Mouse (Mus musculus) embryonic facial prominence, embryonic 14.5 days (tissue): ENCODE results near the gene Inka2. TPM values are rescaled to one million over a fixed set of nuclear protein-coding genes. Genes with fewer than 3 reads are reported as not detected.

Experiments
- ATAC-seq: fragments of 200-750 bp; cut with Nextera tagmentation; 2 replicates; pipeline ENCODE4 v1.8.0; 2017; ENCODE audit warnings: low read depth, moderate number of reproducible peaks, moderate TSS enrichment
- DNase-seq: peaks from one replicate; pipeline ENCODE4 v3.0.0-alpha.2; 2015; ENCODE audit warnings: low spot score
- H3K27ac ChIP-seq: fragments of 300-500 bp; sonication (generic); replicated peaks from 2 replicates; pipeline ENCODE4 v1.5.1; 2014; ENCODE audit warnings: low read depth, mild to moderate bottlenecking, low read length, moderate library complexity
- H3K27me3 ChIP-seq: fragments of 300-500 bp; sonication (generic); replicated peaks from 2 replicates; pipeline ENCODE4 v1.6.1; 2014; ENCODE audit warnings: low read length; ENCODE audit not compliant: control insufficient read depth, insufficient read depth
- H3K36me3 ChIP-seq: fragments of 300-500 bp; sonication (generic); 2 replicates; pipeline ENCODE4 v1.6.1; 2014; ENCODE audit warnings: low read length, mixed read lengths; ENCODE audit not compliant: control insufficient read depth, insufficient read depth
- H3K4me1 ChIP-seq: fragments of 300-500 bp; sonication (generic); 2 replicates; pipeline ENCODE4 v1.6.1; 2014; ENCODE audit warnings: antibody characterized with exemption, low read length; ENCODE audit not compliant: control insufficient read depth, insufficient read depth
- H3K4me2 ChIP-seq: fragments of 300-500 bp; sonication (generic); 2 replicates; pipeline ENCODE4 v1.6.1; 2014; ENCODE audit warnings: low read depth, mild to moderate bottlenecking, low read length, moderate library complexity, mixed read lengths
- H3K4me3 ChIP-seq: fragments of 300-500 bp; sonication (generic); 2 replicates; pipeline ENCODE4 v1.5.1; 2014; ENCODE audit warnings: low read depth, mild to moderate bottlenecking, low read length
- H3K9ac ChIP-seq: fragments of 300-500 bp; sonication (generic); 2 replicates; pipeline ENCODE4 v1.6.1; 2014; ENCODE audit warnings: low read depth, mild to moderate bottlenecking, low read length, moderate library complexity, mixed read lengths
- H3K9me3 ChIP-seq: fragments of 300-500 bp; sonication (generic); 2 replicates; pipeline ENCODE4 v1.6.1; 2016; ENCODE audit warnings: low read length; ENCODE audit not compliant: control insufficient read depth
- WGBS: fragments of 180-500 bp; shearing (Covaris S2); extraction: QIAGEN DNeasy Blood & Tissue Kit; methylation state at CpG from one replicate; pipeline ENCODE4 v1.1.7; 2014; 5-methylcytosine and 5-hydroxymethylcytosine counted together
- polyA plus RNA-seq: library from polyadenylated mRNA; unstranded; fragments of >200 nt; fragmentation: Nextera tagmentation; extraction: Ambion mirVana; gene quantifications from 2 replicates; pipeline ENCODE4 v1.2.1, GENCODE M21; 2014

Gene Inka2
- polyA plus RNA-seq, 1 experiment from 2014 or later = 2.8 TPM

- Histone ChIP-seq H3K9ac (no peak overlapping the region), H3K9me3 (no peaks in the 10 kb centered on the region), H3K27ac (no peak overlapping the region), H3K36me3 (no peaks in the 10 kb centered on the region), H3K4me2 (no peak overlapping the region), H3K27me3 (no peaks in the 10 kb centered on the region), H3K4me1 (no peaks in the 10 kb centered on the region), H3K4me3 (no peak overlapping the region)
- ATAC-seq (no peak), DNase-seq (no peak)
- 89% methylated on average over 1 of the region's 1 CpGs for WGBS
These were observed 33.6 kb upstream of the Inka2 start for GRCm38 (mm10) chr3:105670801-105671200.

GRCm38 (mm10) chr3:105674595-105675218 is 29.7 kb upstream of the Inka2 start:
- Histone ChIP-seq H3K9me3 (no peaks in the 10 kb centered on the region), H3K27me3 (no peaks in the 10 kb centered on the region), H3K9ac (no peak overlapping the region), H3K36me3 (peaks cover 26% of the 10 kb centered on the region), H3K4me1 (no peaks in the 10 kb centered on the region), H3K27ac (no peak overlapping the region), H3K4me2 (no peak overlapping the region), H3K4me3 (no peak overlapping the region)
- DNase-seq (peak; percentile 93), ATAC-seq (peak; percentile 71)
- 16% methylated on average over 7 of the region's 7 CpGs for WGBS

- 59% methylated on average over 2 of the region's 2 CpGs for WGBS
- Histone ChIP-seq H3K9ac (no peak overlapping the region), H3K27me3 (no peaks in the 10 kb centered on the region), H3K4me1 (no peaks in the 10 kb centered on the region), H3K36me3 (peaks cover 37% of the 10 kb centered on the region), H3K27ac (no peak overlapping the region), H3K9me3 (no peaks in the 10 kb centered on the region), H3K4me2 (no peak overlapping the region), H3K4me3 (no peak overlapping the region)
- DNase-seq (no peak), ATAC-seq (no peak)
These were observed 28.5 kb upstream of the Inka2 start for GRCm38 (mm10) chr3:105675932-105676331.

- no peak for ATAC-seq
- Histone ChIP-seq H3K4me1 (no peaks in the 10 kb centered on the region), H3K9ac (no peak overlapping the region), H3K4me3 (no peak overlapping the region), H3K9me3 (no peaks in the 10 kb centered on the region), H3K27me3 (no peaks in the 10 kb centered on the region), H3K36me3 (peaks cover 68% of the 10 kb centered on the region), H3K4me2 (no peak overlapping the region), H3K27ac (no peak overlapping the region)
- no peak for DNase-seq
- 88% methylated on average over 7 of the region's 7 CpGs for WGBS
These were observed 24.1 kb upstream of the Inka2 start for GRCm38 (mm10) chr3:105680346-105680745.

- Histone ChIP-seq H3K36me3 (peaks cover 26% of the 10 kb centered on the region), H3K4me2 (peak overlapping the region; percentile 83), H3K9me3 (no peaks in the 10 kb centered on the region), H3K4me1 (peaks cover 8% of the 10 kb centered on the region), H3K27me3 (no peaks in the 10 kb centered on the region), H3K9ac (peak overlapping the region; percentile 96), H3K27ac (peak overlapping the region; percentile 77), H3K4me3 (peak overlapping the region; percentile 100)
- no peak for ATAC-seq
- WGBS = 9% methylated on average over 56 of the region's 60 CpGs
- DNase-seq = no peak
These were observed 17.7 kb upstream of the Inka2 start for GRCm38 (mm10) chr3:105686394-105687323.

GRCm38 (mm10) chr3:105687324-105688060 is 16.9 kb upstream of the Inka2 start, which contains the start of gene Ddx20:
TSS of gene Ddx20 (minus strand) at chr3:105687574.
- H3K27ac ChIP-seq = peak within 1 kb of the TSS; percentile 86
- no peaks in the 10 kb centered on the region for H3K9me3 ChIP-seq
- WGBS = 0% methylated on average over 50 of the region's 72 CpGs
- H3K4me1 ChIP-seq = peaks cover 8% of the 10 kb centered on the region
- ATAC-seq (peak; percentile 98), DNase-seq (peak; percentile 99)
- peak within 1 kb of the TSS; percentile 96 for H3K9ac ChIP-seq
- peaks cover 21% of the 10 kb centered on the region for H3K36me3 ChIP-seq
- H3K4me3 ChIP-seq = peak within 1 kb of the TSS; percentile 100
- H3K27me3 ChIP-seq = no peaks in the 10 kb centered on the region
- peak within 1 kb of the TSS; percentile 83 for H3K4me2 ChIP-seq

- H3K4me3 ChIP-seq = no peak overlapping the region
- H3K4me1 ChIP-seq = peaks cover 8% of the 10 kb centered on the region
- H3K27ac ChIP-seq = no peak overlapping the region
- no peaks in the 10 kb centered on the region for H3K9me3 ChIP-seq
- ATAC-seq (no peak), DNase-seq (no peak)
- no peaks in the 10 kb centered on the region for H3K27me3 ChIP-seq
- peak overlapping the region; percentile 83; the same call in 1 of the 2 replicates for H3K4me2 ChIP-seq
- no peak overlapping the region for H3K9ac ChIP-seq
- 83% methylated on average over 2 of the region's 2 CpGs for WGBS
- peaks cover 10% of the 10 kb centered on the region for H3K36me3 ChIP-seq
These were observed 15.9 kb upstream of the Inka2 start for GRCm38 (mm10) chr3:105688536-105688935.

GRCm38 (mm10) chr3:105693327-105694080 is 10.9 kb upstream of the Inka2 start:
- Histone ChIP-seq H3K4me1 (peaks cover 9% of the 10 kb centered on the region; the same call in 1 of the 2 replicates), H3K27me3 (peaks cover 6% of the 10 kb centered on the region; the same call in 1 of the 2 replicates), H3K9me3 (no peaks in the 10 kb centered on the region), H3K4me3 (no peak overlapping the region), H3K4me2 (no peak overlapping the region), H3K27ac (no peak overlapping the region), H3K9ac (no peak overlapping the region), H3K36me3 (no peaks in the 10 kb centered on the region)
- no peak for ATAC-seq
- DNase-seq = no peak
- 69% methylated on average over 14 of the region's 14 CpGs for WGBS
